Mouse (Mus musculus) liver, embryonic 11.5 days (tissue): ENCODE measurements around the gene Il12rb1. TPM values are rescaled to one million over a fixed set of nuclear protein-coding genes. Genes with fewer than 3 reads are reported as not detected.
"Not testable (repeated sequence)": the region's sequence is repeated elsewhere in the genome, so short reads cannot be mapped to it uniquely, and the experiment has no call there.

Source experiments
- ATAC-seq: fragments of 200-750 bp; cut with Nextera tagmentation; replicated peaks from 2 replicates; pipeline ENCODE4 v1.8.0; 2017; ENCODE audit warnings: moderate number of reproducible peaks, mild to moderate bottlenecking, moderate TSS enrichment, moderate library complexity; ENCODE audit not compliant: low FRiP score
- DNase-seq: peaks from one replicate; pipeline ENCODE4 v3.0.0-alpha.2; 2017; ENCODE audit warnings: low spot score
- H3K27ac ChIP-seq: fragments of 300-500 bp; sonication (generic); 2 replicates; pipeline ENCODE4 v1.5.1; 2014; ENCODE audit warnings: mild to moderate bottlenecking, low read depth, low read length, control low read depth
- H3K27me3 ChIP-seq: fragments of 300-500 bp; sonication (generic); replicated peaks from 2 replicates; pipeline ENCODE4 v1.6.1; 2014; ENCODE audit warnings: low read length, mixed read lengths; ENCODE audit not compliant: control insufficient read depth, insufficient read depth
- H3K36me3 ChIP-seq: fragments of 300-500 bp; sonication (generic); 2 replicates; pipeline ENCODE4 v1.6.1; 2014; ENCODE audit warnings: mild to moderate bottlenecking, low read length, moderate library complexity, mixed read lengths; ENCODE audit not compliant: control insufficient read depth, insufficient read depth
- H3K4me1 ChIP-seq: fragments of 300-500 bp; sonication (generic); replicated peaks from 2 replicates; pipeline ENCODE4 v1.6.1; 2014; ENCODE audit warnings: low read length, mixed read lengths; ENCODE audit not compliant: control insufficient read depth, insufficient read depth
- H3K4me2 ChIP-seq: fragments of 300-500 bp; sonication (generic); 2 replicates; pipeline ENCODE4 v1.6.1; 2014; ENCODE audit warnings: mild to moderate bottlenecking, control low read depth, moderate library complexity
- H3K4me3 ChIP-seq: fragments of 300-500 bp; sonication (generic); 2 replicates; pipeline ENCODE4 v1.5.1; 2014; ENCODE audit warnings: low read depth, low read length, control low read depth
- H3K9ac ChIP-seq: fragments of 300-500 bp; sonication (generic); 2 replicates; pipeline ENCODE4 v1.6.1; 2014; ENCODE audit warnings: low read depth, low read length, control low read depth
- H3K9me3 ChIP-seq: fragments of 300-500 bp; sonication (generic); 2 replicates; pipeline ENCODE4 v1.6.1; 2016; ENCODE audit warnings: low read length, inconsistent platforms, mixed read lengths; ENCODE audit not compliant: control insufficient read depth
- WGBS: fragments of 180-500 bp; shearing (Covaris S2); extraction: QIAGEN DNeasy Blood & Tissue Kit; methylation state at CpG from one replicate; pipeline ENCODE4 v1.1.7; 2014; 5-methylcytosine and 5-hydroxymethylcytosine counted together
- polyA plus RNA-seq: library from polyadenylated mRNA; unstranded; fragments of >200 nt; fragmentation: Nextera tagmentation; extraction: Ambion mirVana; gene quantifications from 2 replicates; pipeline ENCODE4 v1.2.1, GENCODE M21; 2014

Il12rb1 gene
- polyA plus RNA-seq, 1 experiment from 2014 or later = 0.10 TPM

GRCm38 (mm10) chr8:70810962-70811680 lies 2.9 kb downstream of the Il12rb1 start:
- 59% methylated on average over 20 of the region's 20 CpGs for WGBS
- Histone ChIP-seq H3K27me3 (peaks cover 2% of the 10 kb centered on the region; the same call in 1 of the 2 replicates), H3K4me3 (no peak overlapping the region), H3K27ac (no peak overlapping the region), H3K4me1 (peaks cover 17% of the 10 kb centered on the region), H3K4me2 (no peak overlapping the region; the same call in 1 of the 2 replicates), H3K9ac (no peak overlapping the region), H3K9me3 (no peaks in the 10 kb centered on the region), H3K36me3 (no peaks in the 10 kb centered on the region)
- DNase-seq (no peak), ATAC-seq (no peak)

GRCm38 (mm10) chr8:70812055-70812454 lies 3.8 kb downstream of the Il12rb1 start:
- no peak overlapping the region for H3K27ac ChIP-seq
- WGBS = 44% methylated on average over 4 of the region's 4 CpGs
- no peaks in the 10 kb centered on the region for H3K36me3 ChIP-seq

GRCm38 (mm10) chr8:70812885-70813284 lies 4.6 kb downstream of the Il12rb1 start:
- 57% methylated on average over 4 of the region's 4 CpGs for WGBS

More at GRCm38 (mm10) chr8:70812055-70812454, 3.8 kb downstream of the Il12rb1 start:
- no peak overlapping the region for H3K9ac ChIP-seq
- H3K4me3 ChIP-seq = no peak overlapping the region
- H3K9me3 ChIP-seq = no peaks in the 10 kb centered on the region
- peaks cover 16% of the 10 kb centered on the region for H3K4me1 ChIP-seq
- peaks cover 5% of the 10 kb centered on the region; the same call in 1 of the 2 replicates for H3K27me3 ChIP-seq
- no peak for ATAC-seq
- no peak overlapping the region for H3K4me2 ChIP-seq
- DNase-seq = no peak

GRCm38 (mm10) chr8:70816679-70817078 lies 8.4 kb downstream of the Il12rb1 start:
- no peaks in the 10 kb centered on the region for H3K36me3 ChIP-seq
- ATAC-seq (peak; percentile 77), DNase-seq (peak; percentile 77)
- H3K9me3 ChIP-seq = no peaks in the 10 kb centered on the region
- no peak overlapping the region for H3K27ac ChIP-seq
- H3K9ac ChIP-seq = no peak overlapping the region
- peak overlapping the region; percentile 57 for H3K4me2 ChIP-seq
- peak overlapping the region; percentile 24; the same call in 1 of the 2 replicates for H3K4me3 ChIP-seq
- peaks cover 12% of the 10 kb centered on the region for H3K27me3 ChIP-seq
- WGBS = 10% methylated on average over 30 of the region's 30 CpGs
- H3K4me1 ChIP-seq = peaks cover 9% of the 10 kb centered on the region

More at GRCm38 (mm10) chr8:70812885-70813284, 4.6 kb downstream of the Il12rb1 start:
- DNase-seq (no peak), ATAC-seq (no peak)
- Histone ChIP-seq H3K4me2 (no peak overlapping the region), H3K9me3 (no peaks in the 10 kb centered on the region), H3K27me3 (peaks cover 8% of the 10 kb centered on the region; the same call in 1 of the 2 replicates), H3K36me3 (no peaks in the 10 kb centered on the region), H3K4me1 (peaks cover 13% of the 10 kb centered on the region), H3K27ac (no peak overlapping the region), H3K4me3 (no peak overlapping the region), H3K9ac (no peak overlapping the region)

- no peaks in the 10 kb centered on the region for H3K9me3 ChIP-seq
- H3K4me1 ChIP-seq = peaks cover 11% of the 10 kb centered on the region
- ATAC-seq = peak; percentile 61
- H3K4me3 ChIP-seq = 0 out of 2 replicates have a peak overlapping the region, but pooled peaks have one; percentile 3
- H3K27me3 ChIP-seq = peaks cover 12% of the 10 kb centered on the region
- H3K4me2 ChIP-seq = peak overlapping the region; percentile 21
- 7% methylated on average over 31 of the region's 31 CpGs for WGBS
- H3K27ac ChIP-seq = no peak overlapping the region
- H3K9ac ChIP-seq = no peak overlapping the region
- H3K36me3 ChIP-seq = no peaks in the 10 kb centered on the region
- peak; percentile 64 for DNase-seq
These were observed 12.1 kb downstream of the Il12rb1 start for GRCm38 (mm10) chr8:70820101-70820935.

- WGBS = 15% methylated on average over 30 of the region's 30 CpGs
- Histone ChIP-seq H3K4me2 (no peak overlapping the region), H3K9me3 (no peaks in the 10 kb centered on the region), H3K36me3 (no peaks in the 10 kb centered on the region), H3K4me3 (no peak overlapping the region), H3K27me3 (peaks cover 8% of the 10 kb centered on the region), H3K27ac (no peak overlapping the region), H3K4me1 (peaks cover 10% of the 10 kb centered on the region), H3K9ac (0 out of 2 replicates have a peak overlapping the region, but pooled peaks have one; percentile 22)
- peak; percentile 34; the same call in 1 of the 2 replicates for ATAC-seq
- peak; percentile 77 for DNase-seq
These were observed 13.2 kb downstream of the Il12rb1 start for GRCm38 (mm10) chr8:70821399-70821962.

GRCm38 (mm10) chr8:70821992-70822391 lies 13.7 kb downstream of the Il12rb1 start:
- Histone ChIP-seq H3K27me3 (peaks cover 7% of the 10 kb centered on the region), H3K9me3 (peaks cover 1% of the 10 kb centered on the region; the same call in 1 of the 2 replicates), H3K27ac (no peak overlapping the region), H3K4me3 (no peak overlapping the region), H3K9ac (0 out of 2 replicates have a peak overlapping the region, but pooled peaks have one; percentile 22), H3K36me3 (no peaks in the 10 kb centered on the region), H3K4me2 (no peak overlapping the region), H3K4me1 (peaks cover 5% of the 10 kb centered on the region)
- WGBS = 51% methylated on average over 11 of the region's 11 CpGs
- no peak for ATAC-seq
- DNase-seq = no peak

GRCm38 (mm10) chr8:70822594-70822993 lies 14.3 kb downstream of the Il12rb1 start:
- not testable (repeated sequence) for H3K27me3 ChIP-seq, H3K4me1 ChIP-seq, H3K4me2 ChIP-seq, DNase-seq, H3K4me3 ChIP-seq, H3K9me3 ChIP-seq, ATAC-seq, H3K36me3 ChIP-seq, H3K27ac ChIP-seq, H3K9ac ChIP-seq
- 80% methylated on average over 3 of the region's 3 CpGs for WGBS
